Mouse (Mus musculus) urinary bladder, adult 18-20 months (tissue): ENCODE data around the gene Il17c.

Source experiments
- DNase-seq, 2 experiments: peaks; one replicate each; pipeline ENCODE4 v3.0.0; 2022; ENCODE audit warnings: low spot score in 2 of 2, mixed read lengths in 2 of 2

The Il17c gene

DNA sequence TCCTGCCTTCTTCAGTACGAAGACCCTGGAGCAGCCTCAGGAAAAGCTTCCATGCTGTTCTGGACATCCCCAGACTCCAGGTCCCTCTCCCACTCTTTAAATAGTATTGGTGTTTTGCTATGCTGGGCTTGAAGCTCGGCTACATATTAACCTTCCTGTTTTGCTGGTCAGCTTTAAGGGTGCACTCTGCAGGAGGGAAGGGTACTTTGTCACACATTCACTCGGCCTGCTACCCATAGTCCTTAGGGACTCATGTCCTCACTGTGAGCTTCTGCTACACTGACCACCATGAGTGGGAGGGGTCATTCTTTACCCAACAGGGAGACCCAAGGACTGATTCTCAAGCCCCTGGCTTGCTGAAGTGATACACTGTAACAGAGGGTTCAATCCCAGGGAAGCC is 8.8 kb downstream of the Il17c start:
- DNase-seq = no peak

DNA sequence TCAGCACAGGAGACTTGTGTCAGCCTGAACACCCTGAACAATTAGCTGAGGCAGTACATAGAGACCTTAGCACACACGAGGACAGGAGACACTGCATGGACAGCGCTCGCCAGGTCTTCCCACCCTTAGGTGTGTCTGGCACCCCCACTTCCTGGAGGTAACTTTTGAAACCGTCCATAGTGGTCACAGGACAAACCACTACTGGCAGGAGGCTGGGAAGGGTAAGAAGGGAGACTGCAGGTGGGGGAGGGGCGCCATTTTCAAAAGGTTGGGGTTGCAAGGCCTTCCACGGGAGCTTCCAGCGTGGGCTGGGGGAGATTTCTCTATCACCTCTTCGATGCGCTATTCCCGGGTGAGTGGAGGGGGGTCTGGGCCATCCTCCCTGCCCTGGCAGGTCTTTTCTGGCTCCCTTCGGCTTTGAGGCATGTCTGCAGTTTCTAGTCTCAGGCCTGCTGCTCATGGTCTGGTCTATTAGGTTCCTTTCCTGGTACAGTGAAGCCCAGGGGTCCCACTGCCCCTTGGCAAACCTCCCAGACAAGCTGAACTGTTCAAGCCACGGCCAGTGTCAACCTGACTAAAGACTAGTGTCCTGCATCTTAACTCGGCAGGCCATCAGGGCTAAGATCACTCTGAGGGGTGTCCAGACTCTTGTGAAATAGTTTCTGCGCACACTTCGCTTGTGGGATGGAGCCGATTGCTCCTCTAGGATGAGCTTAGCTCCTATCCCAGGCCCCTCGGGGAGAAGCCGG is 10.0 kb downstream of the Il17c start:
- no peak for DNase-seq

GRCm38 (mm10) chr8:122432443-122433268 is 10.8 kb downstream of the Il17c start, which contains the start of gene Cyba:
Gene Cyba (minus strand): TSS chr8:122432930.
- peak; percentile 63 to 70 for DNase-seq

GRCm38 (mm10) chr8:122433269-122433905 is 11.6 kb downstream of the Il17c start:
- DNase-seq = no peak

- no peak for DNase-seq
These were observed 13.6 kb downstream of the Il17c start for GRCm38 (mm10) chr8:122435375-122435774.

- no peak for DNase-seq
These were observed 14.3 kb downstream of the Il17c start for GRCm38 (mm10) chr8:122436146-122436545.

- no peak for DNase-seq
These were observed 14.8 kb downstream of the Il17c start for GRCm38 (mm10) chr8:122436586-122437125.

DNA sequence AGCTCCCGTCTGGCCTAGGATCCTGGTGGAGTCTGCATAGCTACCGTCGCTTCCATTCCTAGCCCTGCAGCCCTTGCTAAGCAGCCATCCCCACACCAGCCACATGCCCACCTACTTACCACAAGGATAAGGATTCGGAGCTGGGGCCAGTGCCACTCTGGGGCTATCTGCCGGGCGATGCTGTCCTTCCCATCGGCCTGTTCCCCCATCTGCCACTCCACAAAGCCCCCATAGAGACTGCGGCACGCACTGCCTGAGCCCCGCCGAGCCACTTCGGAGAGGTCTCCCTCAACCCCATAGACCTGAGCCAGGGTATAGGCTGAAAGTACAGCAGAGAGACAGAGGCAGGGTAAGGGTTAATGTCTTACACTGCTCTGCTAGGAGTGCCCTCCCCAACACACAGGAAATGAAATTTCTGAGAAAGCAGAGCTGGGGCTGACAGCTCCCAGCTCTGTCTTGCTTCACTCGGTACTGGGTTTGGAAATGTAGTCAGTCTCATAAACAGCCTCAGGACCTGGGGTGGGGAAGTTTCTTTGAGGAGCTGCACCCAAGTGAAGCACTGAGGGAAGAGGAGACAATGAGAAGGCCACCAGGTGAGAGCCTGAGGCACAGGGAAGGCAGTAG is 16.0 kb downstream of the Il17c start:
- DNase-seq = no peak

DNA sequence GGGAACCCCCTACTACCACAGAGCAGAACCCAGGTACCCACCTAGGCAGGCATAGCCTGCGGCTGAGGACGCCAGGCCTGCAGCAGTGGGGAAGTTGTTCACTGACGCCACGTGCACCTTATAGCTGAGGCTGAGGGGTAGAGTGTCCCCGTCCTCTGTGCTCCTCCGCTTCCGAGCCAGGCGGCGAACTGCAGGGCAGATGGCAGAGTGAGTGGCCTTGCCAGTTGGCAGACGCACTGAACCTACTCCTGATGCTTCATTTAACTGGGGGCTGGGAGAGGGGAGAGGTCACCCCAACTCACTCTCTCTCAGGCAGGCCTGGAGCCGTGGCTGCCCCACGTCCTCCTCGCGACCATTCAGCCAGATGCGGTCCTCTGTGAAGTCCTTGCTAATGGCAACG is 17.5 kb downstream of the Il17c start:
- DNase-seq = no peak

- no peak for DNase-seq
These were observed 19.5 kb downstream of the Il17c start for GRCm38 (mm10) chr8:122441326-122441725.

DNA sequence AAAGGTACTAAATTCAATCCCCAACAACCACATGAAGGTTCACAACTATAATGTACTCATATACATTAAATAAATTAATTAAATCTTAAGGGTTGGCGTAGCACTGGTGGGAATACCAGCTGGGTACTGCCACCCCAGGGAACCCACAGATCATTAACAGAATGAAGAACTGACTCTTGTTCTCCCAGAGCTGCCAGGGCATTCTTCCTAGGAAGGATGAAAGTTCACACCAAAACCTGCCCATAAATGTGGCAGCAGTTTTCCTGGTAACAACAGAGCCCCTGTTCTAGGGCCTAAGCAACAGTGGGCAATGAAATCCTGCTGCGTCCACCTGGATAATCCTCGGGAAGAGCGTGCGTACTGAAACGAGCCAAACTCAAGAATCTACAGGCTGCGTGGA is 20.5 kb downstream of the Il17c start:
- DNase-seq = no peak

DNA sequence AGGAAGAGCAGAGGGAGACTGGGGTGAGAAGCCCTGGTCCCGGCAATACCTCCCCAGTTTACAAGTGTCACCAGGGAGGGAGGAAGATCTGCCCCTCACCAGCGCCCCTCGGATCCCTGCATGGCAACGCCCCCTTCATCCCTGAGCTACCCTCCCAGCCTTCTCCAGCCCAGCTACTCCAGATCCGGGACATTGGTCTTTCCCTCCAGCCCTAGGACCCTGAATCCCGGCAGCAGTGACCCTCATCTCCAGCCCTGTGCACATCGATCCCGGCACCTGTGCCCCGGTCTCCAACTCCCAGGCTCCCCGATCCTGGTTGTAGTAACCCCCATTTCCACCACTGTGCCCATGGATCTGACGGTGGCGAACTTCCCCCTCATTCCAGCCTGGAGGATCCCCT is 21.0 kb downstream of the Il17c start:
- DNase-seq = no peak

- DNase-seq = peak; percentile 91 to 99
These were observed 21.6 kb downstream of the Il17c start, which contains the start of gene Mvd for GRCm38 (mm10) chr8:122443262-122444006. Gene Mvd (minus strand): TSS chr8:122443422.

DNA sequence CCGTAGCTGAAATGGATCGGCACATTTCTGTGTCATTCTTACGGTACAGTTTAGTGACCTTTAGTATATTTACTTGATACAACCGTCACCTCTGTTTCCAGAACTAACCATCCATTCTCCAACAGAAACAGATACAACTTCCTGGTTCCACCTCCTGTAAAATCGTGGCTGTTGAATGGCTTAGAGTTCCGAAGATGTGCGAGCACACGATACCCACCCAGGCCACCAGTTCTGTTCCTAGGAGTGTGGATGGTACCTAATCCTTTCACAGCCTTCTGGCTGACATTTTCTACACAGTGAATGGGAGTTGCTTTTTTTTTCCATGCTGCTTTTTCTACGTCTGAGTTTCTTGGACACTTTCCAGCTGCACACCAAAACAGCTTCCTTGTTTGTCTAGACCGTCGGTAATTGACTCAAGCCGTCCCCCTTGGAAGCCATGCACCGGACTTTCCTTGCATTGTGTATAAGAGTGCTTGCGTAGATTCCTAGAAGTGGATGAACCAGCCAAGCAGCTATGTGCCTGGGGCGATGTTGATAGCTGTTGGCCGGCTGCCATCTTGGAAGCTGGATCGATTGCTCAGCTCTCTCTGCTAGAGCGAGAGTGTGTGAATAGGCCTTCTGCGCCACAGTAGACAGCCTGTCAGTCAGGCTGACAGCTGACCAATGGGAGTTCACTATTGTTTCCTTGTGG is 22.4 kb downstream of the Il17c start:
- DNase-seq = peak; percentile 82 to 86

DNA sequence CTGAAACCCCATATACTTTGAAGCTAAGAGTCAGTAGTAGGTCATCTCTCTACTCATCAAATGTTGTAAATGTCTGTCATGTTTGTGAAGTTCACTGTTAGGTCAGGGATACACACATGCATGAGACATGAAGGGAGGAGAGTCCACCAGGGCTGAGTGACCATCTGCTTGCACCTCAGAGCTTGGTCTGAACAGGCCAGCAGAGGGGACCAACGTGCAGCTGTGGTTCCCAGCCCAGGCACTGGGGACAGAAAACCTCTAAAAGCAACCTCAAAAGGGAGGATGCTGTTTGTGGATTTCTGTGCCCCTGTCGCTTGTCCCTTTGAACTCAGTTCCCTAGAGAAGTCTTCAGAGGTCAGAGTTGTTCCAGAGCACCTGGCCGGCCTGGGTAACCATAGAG is 23.4 kb downstream of the Il17c start:
- no peak for DNase-seq

GRCm38 (mm10) chr8:122451161-122451703 is 29.4 kb downstream of the Il17c start:
- no peak for DNase-seq

- DNase-seq = no peak
These were observed 30.3 kb downstream of the Il17c start for GRCm38 (mm10) chr8:122452154-122452553.

DNA sequence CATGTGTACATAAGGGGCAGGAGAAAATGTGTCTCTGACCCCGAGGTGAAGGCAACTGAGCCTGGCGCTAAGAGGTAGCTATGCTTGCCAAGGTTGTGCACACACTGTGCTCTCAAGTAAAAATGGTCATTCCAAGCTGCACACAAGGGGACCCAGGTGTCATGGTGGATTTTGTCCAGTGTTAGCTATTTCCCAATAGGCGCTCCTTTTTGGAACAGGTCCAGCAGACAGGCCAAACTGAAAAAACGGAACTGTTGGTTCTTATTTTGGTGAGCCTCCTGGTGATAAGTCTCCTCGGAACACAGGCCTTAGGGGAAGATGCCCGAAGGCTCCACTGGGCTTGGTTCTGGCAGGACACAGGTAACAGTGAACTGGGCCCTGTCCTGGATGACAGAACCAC is 32.6 kb downstream of the Il17c start:
- DNase-seq = no peak

DNA sequence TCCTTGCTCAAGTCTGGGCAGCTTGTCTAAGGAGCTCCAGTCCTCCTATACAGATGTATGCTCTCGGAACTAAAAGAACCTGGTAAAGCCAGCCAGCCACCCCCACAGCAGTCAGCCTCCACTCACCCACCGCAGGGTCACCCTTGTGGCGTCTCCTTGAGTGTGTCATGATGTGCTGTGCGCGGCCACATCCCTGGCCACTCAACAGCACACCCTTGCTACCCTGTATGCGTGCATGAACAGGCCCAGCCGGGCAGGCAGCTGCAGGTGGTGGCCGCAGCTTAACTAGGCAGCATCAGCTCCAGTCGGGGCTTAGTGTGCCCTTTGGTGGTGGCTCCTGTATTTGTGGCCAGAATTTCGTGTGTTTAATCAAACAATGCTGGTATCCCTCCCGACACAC is 35.4 kb downstream of the Il17c start:
- DNase-seq = peak; percentile 41 to 59
